Mouse (Mus musculus) splenic B cell, adult 2 months (primary cell): ENCODE measurements around the gene Atp13a5.

Source experiments
- DNase-seq: peaks from one replicate; pipeline ENCODE4 v3.0.0-alpha.2; 2011; ENCODE audit warnings: low read depth, low spot score
- H3K27me3 ChIP-seq: 2 replicates; pipeline ENCODE4 v1.6.1; 2012; ENCODE audit warnings: mild to moderate bottlenecking, low read length, moderate library complexity, mixed read lengths; ENCODE audit not compliant: control insufficient read depth, poor library complexity, insufficient read depth, severe bottlenecking
- H3K36me3 ChIP-seq: 2 replicates; pipeline ENCODE4 v1.6.1; 2012; ENCODE audit warnings: mild to moderate bottlenecking, low read length, moderate library complexity, mixed read lengths; ENCODE audit not compliant: control insufficient read depth, poor library complexity, insufficient read depth, severe bottlenecking

Atp13a5 gene

GRCm38 (mm10) chr16:29280691-29281090 lies 97.8 kb downstream of the Atp13a5 start:
- Histone ChIP-seq H3K36me3 (no peaks in the 10 kb centered on the region), H3K27me3 (no peaks in the 10 kb centered on the region)
- no peak for DNase-seq

DNA sequence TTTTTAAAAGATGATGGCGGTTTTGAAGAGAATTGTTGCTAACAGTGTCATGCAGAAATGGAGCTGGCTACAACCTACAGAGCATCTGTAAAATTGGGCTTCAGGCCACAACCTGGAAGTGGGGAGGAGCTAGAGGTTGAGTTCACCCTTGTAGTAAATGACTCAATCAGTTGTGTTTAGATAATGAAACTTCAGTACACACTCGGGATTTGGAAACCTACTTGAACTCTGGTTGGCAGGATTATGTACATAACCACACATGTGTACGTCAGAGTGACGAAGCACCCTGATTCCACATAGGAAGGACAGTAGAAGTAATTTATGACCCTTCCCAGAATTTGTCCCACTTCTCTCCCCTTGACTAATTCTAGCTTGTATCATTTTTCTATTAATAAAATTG lies 124.2 kb downstream of the Atp13a5 start:
- H3K27me3 ChIP-seq: no peaks in the 10 kb centered on the region
- H3K36me3 ChIP-seq: no peaks in the 10 kb centered on the region
- DNase-seq: no peak

GRCm38 (mm10) chr16:29235951-29236350 lies 142.6 kb downstream of the Atp13a5 start:
- DNase-seq: no peak
- Histone ChIP-seq H3K27me3 (no peaks in the 10 kb centered on the region), H3K36me3 (no peaks in the 10 kb centered on the region)

DNA sequence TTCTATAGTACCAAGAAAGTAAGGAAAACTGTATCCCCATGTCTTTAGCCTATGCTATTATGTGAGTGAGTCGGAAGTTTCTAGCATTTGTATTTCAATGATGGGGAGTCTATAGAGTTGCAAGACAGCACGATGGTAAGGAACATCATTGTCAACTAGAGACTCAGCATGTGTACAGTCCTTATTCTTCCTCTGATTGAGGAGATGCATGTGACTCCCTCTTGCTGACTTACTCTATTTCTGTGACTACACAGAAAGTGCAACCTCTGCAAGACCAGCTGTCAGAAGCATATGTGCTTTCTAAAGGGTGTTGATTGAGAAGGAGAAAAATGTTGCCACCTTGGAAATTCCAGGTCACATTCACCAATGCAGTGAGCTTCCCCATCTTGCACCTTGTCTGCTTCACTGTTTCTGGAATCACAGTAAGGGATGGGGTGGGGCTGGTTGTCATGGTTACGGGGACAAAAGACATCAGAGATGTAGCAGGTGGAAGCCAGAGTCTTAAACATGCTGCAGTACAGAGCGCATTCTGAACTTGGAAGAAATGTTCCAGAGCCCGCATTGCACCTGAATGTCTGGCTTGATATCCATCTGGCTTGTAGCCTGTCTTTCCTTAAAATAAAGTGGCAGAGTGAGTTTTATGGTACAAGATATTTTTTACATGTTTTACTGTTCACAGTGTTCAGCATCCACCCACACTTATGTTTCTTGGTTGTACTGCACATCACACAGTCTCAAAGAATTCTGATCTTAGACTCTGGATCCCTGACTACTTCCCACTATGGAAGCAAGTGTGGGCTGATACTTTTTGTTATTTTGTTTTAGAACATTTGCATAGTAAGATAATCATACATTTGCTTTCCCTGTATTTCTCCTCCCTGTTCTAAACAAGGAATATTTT lies 161.9 kb downstream of the Atp13a5 start:
- Histone ChIP-seq H3K36me3 (no peaks in the 10 kb centered on the region), H3K27me3 (no peaks in the 10 kb centered on the region)
- DNase-seq: no peak

GRCm38 (mm10) chr16:29209605-29210411 lies 168.7 kb downstream of the Atp13a5 start, which contains the start of gene Hrasls:
Gene Hrasls (plus strand): TSS chr16:29209695.
- DNase-seq: no peak
- H3K27me3 ChIP-seq: no peaks in the 10 kb centered on the region
- no peaks in the 10 kb centered on the region for H3K36me3 ChIP-seq

GRCm38 (mm10) chr16:29208841-29209240 lies 169.7 kb downstream of the Atp13a5 start:
- H3K27me3 ChIP-seq: no peaks in the 10 kb centered on the region
- H3K36me3 ChIP-seq: no peaks in the 10 kb centered on the region
- DNase-seq: no peak

- no peak for DNase-seq
- Histone ChIP-seq H3K36me3 (no peaks in the 10 kb centered on the region), H3K27me3 (no peaks in the 10 kb centered on the region)
Measured at GRCm38 (mm10) chr16:29205581-29205980, 173.0 kb downstream of the Atp13a5 start.

GRCm38 (mm10) chr16:29204875-29205274 lies 173.7 kb downstream of the Atp13a5 start:
- Histone ChIP-seq H3K36me3 (no peaks in the 10 kb centered on the region), H3K27me3 (no peaks in the 10 kb centered on the region)
- DNase-seq: no peak

DNA sequence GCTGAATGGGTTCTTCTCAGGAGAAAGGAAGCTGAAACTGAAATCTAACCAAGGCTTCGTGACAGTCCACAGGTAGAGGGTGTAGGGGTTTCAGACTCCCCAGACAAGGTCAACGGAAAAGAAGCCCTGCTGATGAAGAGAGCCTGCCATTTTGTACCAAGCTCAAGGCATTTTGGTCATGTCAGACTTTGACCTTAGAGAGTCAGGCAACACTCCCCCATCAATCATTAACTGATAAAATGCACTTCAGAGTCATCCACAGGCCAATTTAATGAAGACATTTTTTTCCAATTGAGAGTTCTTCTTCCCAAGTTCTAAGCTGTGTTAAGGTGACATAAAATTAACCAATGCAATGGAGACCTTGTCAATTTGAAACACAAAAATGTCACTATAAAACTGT lies 177.4 kb downstream of the Atp13a5 start:
- no peak for DNase-seq
- no peaks in the 10 kb centered on the region for H3K27me3 ChIP-seq
- no peaks in the 10 kb centered on the region for H3K36me3 ChIP-seq

DNA sequence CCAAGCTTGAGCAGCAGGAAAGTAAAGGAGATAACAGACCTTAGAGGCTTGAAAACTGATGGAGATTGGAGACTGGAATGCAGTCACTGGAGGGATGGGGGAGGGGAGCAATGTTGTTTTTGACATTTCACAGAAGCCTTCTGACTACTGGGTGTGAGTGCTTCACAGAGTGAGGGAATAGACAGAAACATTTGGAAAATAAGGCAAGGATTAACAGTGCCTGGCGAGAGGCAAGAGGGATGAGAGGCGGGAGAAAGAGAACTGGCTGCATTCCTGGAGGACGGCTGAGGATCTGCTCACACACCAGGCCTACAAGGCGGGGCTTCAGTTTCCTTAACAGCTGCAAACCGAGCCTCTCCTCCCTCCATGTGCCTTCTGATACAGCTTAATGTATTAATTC lies 180.1 kb downstream of the Atp13a5 start:
- Histone ChIP-seq H3K36me3 (no peaks in the 10 kb centered on the region), H3K27me3 (no peaks in the 10 kb centered on the region)
- no peak for DNase-seq

- Histone ChIP-seq H3K36me3 (no peaks in the 10 kb centered on the region), H3K27me3 (no peaks in the 10 kb centered on the region)
- no peak for DNase-seq
Measured at GRCm38 (mm10) chr16:29195156-29195555, 183.4 kb downstream of the Atp13a5 start.

GRCm38 (mm10) chr16:29193981-29194380 lies 184.6 kb downstream of the Atp13a5 start:
- no peaks in the 10 kb centered on the region for H3K27me3 ChIP-seq
- no peaks in the 10 kb centered on the region for H3K36me3 ChIP-seq

GRCm38 (mm10) chr16:29192911-29193310 lies 185.6 kb downstream of the Atp13a5 start:
- DNase-seq: no peak
- H3K27me3 ChIP-seq: no peaks in the 10 kb centered on the region
- H3K36me3 ChIP-seq: no peaks in the 10 kb centered on the region

More at GRCm38 (mm10) chr16:29193981-29194380, 184.6 kb downstream of the Atp13a5 start:
- DNase-seq: no peak
